Mouse (Mus musculus) cerebellum, adult 18-20 months (tissue): Measurements from ENCODE around the gene Cds2.
A peak's percentile ranks its signal among the peaks of the same experiment; 100 is the strongest.
"Not testable (repeated sequence)": the region's sequence is repeated elsewhere in the genome, so short reads cannot be mapped to it uniquely, and the experiment has no call there.

Experiments used
- DNase-seq, 2 experiments: peaks; one replicate each; pipeline ENCODE4 v3.0.0; 2021

The Cds2 gene

DNA sequence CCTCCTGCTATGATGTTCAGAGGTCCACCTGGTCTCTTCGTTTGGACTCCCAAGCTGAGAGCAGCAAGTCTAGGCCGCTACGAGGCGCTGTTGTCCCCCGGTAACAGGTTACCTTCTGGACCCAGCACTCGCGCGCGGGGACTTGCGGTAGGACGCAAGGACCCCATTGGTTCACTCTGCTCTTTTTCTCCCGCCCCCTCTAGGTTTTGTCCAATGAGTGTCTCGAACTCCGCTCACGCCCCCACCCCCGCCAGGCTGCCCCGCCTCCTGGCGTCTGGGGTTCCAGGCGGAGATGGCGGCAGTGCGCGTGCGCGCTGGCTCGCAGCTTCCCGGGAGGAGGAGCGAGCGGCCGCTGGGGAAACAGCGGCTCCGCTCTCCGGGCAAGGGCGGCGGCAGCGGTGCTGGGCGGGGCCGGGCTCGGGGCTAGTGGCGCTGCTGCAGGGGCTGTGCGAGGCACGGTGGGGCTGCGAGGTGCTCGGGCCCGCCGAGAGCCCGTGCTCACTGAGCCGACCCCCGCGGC is at the start of gene Cds2:
Cds2 (plus strand) TSS at position 270 of the 520 bp plus-strand sequence.
- peak; percentile 99 to 100 for DNase-seq

DNA sequence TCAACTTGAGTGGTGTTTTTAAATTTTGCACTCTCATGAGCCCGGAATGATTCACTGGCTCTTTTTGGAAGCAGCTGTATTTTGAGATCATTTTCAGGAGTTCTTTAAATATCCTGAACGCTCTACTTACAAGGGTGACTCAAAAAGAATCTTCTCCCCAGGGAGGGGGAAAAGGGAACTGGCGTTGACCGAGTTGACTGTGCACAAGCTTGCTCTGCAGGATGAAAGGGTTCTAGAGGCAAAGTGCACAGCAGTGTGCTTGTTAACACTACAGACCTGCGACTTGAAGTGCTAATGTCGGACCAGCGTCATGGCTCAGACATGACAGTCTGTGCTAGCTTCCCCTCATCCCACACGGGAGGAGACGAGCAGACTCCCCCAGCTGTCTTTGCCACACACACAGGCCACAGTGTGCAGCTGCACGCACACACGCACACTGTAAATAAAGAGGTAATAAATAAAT is 41.3 kb upstream of the Cds2 start:
- DNase-seq = no peak

DNA sequence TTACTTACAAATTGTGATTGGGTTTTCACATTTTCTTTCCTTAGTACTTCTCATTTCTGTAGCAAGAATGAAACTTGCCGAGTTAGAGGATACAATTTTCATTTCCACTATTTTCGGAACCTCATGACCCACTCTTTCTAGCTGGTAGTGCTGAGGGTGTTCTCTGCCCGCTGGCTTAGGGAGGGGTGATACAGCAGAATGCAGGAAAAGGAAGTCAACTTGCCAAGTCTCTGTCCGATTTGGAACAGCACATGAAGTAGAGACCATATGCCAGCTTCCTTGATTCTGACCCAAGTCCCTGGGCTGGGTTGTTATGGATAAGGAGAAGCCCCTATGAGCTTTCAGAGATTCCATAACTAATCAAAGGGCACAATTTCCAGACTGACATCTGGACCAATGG is 38.6 kb upstream of the Cds2 start:
- DNase-seq = no peak

- no peak for DNase-seq
Observed at GRCm38 (mm10) chr2:132232413-132232945, 30.5 kb upstream of the Cds2 start.

DNA sequence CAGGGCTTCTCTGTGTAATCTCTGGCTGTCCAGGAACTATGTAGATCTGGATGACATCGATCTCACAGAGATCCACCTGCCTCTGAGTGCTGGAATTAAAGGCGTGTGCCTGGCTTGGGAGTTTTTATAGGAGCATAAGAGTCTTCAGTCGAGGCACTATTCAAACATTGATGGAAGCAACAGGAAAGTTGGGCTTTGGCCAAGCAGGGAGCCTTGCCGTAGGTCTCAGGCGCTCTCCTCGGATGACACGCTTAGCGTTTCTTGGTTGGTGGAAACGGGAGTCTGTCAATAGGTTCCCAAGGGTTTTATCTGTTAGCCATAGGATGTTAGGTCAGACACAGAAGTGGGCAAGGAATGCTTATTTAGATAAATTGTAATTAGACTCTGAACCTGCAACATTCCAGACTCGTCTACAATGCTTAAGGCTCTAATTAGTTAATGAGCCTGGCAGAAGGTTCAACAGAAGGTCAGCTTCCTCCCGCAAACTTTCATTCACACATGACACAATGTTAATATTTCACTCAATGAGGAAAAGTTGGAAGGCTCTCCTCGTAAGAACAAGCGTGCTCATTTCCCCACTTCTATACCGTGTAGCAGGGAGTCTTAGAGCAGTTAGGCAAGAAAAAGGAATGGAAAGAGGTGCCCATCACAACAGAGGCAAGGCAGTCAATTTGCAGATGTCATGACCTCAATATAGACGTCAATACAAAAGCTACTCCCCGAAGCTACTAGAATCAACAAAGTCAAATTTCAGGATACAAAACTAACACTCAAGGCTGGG is 28.8 kb upstream of the Cds2 start:
- no peak for DNase-seq

GRCm38 (mm10) chr2:132235291-132235690 is 27.7 kb upstream of the Cds2 start:
- DNase-seq = no peak

DNA sequence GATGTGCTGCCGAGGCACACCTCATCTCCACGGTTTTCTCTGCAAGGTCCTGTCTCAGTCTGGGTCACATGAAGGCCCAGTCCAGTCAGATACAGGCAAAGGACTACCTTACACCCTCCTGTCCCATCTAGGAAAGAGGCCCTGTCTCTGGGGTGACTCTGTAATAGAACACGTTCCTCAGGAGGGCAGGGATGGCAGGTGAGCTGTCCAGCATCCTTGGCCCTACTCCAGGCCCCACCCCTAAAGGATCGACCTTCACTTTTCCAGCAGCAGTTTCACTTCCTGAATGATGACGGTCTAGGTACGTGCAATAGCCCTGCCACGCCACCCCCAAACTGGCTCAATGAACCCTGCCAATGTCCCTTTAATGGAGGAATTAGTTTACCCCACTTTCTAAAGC is 27.0 kb upstream of the Cds2 start:
- DNase-seq = no peak

GRCm38 (mm10) chr2:132239434-132239833 is 23.5 kb upstream of the Cds2 start:
- DNase-seq = not testable (repeated sequence)

DNA sequence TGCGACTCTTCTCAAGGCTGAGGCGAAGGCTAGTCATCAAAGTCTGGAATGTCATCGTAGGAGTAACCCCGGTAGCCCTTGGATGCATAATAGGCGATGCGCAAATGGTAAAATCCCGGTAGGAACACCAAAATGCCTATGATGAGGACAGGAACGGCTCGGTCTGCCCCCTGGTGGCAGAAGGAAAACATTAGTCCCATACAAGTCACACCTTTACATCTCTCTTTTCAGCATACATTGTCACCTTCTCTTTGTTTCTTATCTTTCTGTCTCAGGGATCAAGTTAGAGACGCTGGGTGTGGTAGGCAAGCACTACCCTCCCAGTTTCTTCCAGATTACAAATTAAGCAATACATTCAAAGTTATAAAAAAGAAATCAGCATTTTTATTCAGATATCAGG is 22.5 kb upstream of the Cds2 start:
- peak; percentile 62 to 74 for DNase-seq

DNA sequence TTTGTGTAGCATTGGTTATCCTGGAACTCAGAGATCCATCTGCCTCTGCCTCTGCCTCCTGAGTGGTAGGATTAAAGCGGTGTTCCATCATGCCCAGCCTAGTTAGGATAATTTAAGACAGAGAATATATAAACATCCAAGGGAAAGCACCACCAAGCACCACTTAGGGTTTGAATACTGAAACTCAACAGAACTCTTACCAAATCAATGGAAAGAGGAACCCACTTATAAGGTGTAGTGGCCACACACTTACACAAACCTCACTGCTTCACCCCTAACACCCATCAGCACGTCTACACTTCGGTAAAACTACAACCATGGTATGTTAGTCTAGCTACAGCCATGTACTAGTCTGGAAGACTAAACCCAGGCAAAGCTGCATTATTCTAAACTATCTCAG is 19.6 kb upstream of the Cds2 start:
- no peak for DNase-seq

DNA sequence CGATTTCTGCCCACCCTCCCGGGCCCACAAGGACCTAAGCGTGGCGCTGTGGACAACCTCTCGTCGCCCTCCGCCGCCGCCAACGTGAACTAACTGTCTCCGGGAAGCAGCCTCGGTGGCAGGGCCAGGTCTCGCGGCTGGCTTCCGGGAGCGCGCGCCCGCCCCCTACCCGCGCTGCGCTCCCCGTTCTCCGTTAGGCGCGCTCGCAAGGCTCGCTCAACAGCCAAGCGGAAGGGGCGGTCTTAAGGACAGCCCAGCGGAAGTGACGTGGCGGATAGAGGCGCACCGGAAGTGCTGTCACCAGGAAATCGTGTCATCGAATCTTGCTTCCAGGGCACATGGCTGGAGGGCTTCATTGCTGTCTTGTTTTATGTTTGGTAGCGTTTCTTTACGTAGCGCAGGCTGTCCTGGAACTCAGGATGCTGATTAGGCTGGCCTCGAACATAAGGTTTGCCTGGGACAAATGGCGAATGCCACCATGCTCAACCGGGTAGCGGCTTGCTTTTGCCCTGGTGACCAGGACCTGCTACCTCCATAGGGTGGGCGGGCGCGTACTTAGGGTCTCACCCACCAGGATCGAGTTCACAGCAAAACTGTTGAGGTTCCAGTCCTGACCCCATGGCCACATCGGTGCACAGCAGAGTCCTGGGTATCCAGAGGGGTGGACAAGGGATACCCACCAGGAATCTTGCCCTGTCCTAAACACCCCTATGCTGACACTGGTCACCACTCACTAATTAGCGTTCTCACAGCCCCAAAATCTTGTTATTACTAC is 15.2 kb upstream of the Cds2 start, which contains the start of gene Tmem230:
Tmem230 (minus strand) TSS at position 269 of the 775 bp plus-strand sequence.
- DNase-seq = peak; percentile 93

- DNase-seq = no peak
Observed at GRCm38 (mm10) chr2:132251911-132252310, 11.0 kb upstream of the Cds2 start.

GRCm38 (mm10) chr2:132252542-132253528 is 10.1 kb upstream of the Cds2 start, which contains the start of gene Pcna:
Pcna (minus strand) TSS chr2:132253314.
- peak; percentile 95 to 98 for DNase-seq

DNA sequence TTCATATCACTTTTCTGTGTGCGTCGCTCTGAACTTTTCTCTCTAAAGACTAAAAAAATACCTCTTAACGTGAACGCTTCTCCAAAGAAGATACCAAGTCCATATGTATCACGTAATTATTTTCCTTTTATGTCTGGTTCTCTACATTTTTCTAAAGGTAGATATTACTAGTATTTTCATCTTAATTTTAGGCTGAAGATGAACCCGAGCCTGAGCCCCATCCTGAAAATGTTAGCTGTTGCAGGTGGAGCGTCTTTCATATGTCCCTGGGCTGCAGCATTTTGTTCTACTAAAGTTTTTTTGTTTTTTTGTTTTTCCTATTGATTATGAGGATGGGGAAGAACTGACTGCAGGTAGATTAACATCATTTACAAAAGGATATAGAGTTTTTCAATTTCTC is 9.3 kb upstream of the Cds2 start:
- no peak for DNase-seq

GRCm38 (mm10) chr2:132257350-132258068 is 5.4 kb upstream of the Cds2 start:
- DNase-seq = no peak

DNA sequence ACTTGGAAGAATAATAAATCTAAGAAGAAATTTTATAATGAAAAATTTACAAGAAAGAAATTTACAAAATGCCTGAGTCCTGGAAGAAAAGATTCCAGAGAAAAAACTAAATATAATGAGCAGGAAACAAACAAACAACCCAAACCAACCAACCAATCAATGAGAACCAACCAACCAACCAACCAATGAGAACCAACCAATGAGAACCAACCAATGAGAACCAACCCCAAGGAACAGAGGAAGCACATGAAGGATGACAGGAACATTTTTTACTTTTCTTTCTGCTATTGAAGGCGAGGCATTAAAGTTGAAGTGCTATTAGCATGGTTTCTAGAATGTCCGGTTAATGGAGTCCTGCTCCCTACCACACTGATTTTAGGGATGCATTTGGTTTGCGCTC is 2.3 kb upstream of the Cds2 start:
- no peak for DNase-seq

DNA sequence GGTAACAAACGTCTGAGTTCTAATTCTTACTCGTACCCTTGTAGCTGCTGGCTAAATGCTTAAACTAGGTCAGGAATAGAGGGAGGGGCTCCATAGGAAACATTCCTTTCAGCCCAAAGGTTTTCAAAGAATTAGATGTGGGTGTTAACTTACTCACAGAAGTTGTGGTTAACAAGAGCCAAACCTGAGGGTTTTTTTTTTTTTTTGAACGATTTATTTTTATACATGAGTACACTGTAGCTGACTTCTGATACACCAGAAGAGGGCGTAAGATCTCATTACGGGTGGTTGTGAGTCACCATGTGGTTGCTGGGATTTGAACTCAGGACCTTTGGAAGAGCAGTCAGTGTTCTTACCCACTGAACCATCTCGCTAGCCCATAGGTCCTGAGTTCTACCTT is 773 bp upstream of the Cds2 start:
- no peak for DNase-seq

GRCm38 (mm10) chr2:132263421-132264265 is 695 bp downstream of the Cds2 start:
- DNase-seq = peak; percentile 57 to 61

DNA sequence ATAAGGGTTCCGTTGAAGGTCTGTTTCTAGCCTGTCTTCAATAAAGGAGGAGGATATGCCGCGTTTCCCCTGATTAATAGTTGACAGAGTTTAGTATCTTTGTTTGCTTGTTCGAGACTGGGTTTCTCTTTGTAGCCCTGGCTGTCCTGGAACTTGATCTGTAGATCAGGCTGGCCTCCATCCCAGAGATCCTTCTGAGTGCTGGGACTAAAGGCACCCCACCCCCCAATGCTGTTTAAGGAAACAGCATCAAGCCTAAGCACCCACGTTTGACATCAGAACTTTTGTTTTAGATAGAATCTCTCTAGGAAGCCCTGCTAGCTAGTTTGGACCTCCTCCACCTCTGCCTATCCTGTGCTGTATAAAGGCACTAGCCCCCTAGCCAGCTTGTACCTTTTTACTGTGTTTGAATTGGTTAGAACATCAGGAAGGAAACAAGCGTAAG is 1.3 kb downstream of the Cds2 start:
- DNase-seq = no peak

GRCm38 (mm10) chr2:132265196-132265595 is 2.2 kb downstream of the Cds2 start:
- DNase-seq = no peak
